Comparison of ENCODE assay signal across 18 mouse cellular contexts in the genomic region with DNA sequence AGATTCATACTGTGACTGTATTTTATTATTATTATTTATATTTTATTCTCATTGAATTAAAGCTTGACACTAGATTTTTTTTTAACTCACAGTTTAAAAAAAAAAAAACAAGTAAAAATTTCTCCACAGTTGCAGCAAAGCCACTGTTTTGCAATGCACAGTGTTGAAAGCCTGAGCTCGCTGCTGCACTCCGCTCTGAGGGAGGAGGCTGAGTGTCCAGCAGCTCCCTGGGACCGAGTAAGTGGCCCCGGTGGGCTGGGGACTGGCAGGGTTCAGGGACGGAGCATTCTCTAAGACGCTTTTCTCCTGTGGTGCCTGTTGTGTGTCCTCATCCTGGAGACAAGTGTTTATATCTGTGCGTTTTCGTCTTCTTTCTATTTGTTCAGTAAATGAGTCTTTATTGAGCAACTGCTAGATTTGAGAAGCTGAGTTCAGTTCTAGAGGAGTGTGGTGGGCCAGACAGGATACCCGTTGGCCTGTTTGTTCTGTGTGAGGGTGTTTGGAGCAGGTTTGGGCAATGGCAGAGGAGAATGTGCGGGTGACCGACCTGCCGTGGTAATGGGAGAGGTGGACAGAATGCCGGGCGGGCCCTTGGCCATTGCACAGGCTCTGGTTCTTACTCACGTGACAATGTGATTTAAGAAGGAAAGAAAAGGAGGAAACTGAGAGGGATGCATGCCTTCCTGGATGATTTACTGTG. TPM values are rescaled to one million over a fixed set of nuclear protein-coding genes. Genes with fewer than 3 reads are reported as not detected.
DNase-seq lines count a peak whose midpoint lies in the region; ATAC-seq and TF ChIP-seq lines count a peak whose summit lies in the region.
"Had no signal": no experiment of that assay in that cellular context is flagged by ENCODE, and none has a peak within 500 bp of the region (broad histone marks: within the 10 kb centered on the region; RNA-seq: fewer than 3 reads in every experiment).

No protein-coding gene starts in this region.

- no peak overlapping the region for H3K9ac ChIP-seq in midbrain, embryonic 14.5 days (replicated peaks; ENCODE audit: low read length)
- H3K9ac ChIP-seq: embryonic facial prominence, embryonic 12.5 days; forebrain, postnatal 0 days; heart, embryonic 15.5 days; hindbrain, embryonic 12.5 days; neural tube, embryonic 13.5 days had no signal

- WGBS in midbrain, embryonic 14.5 days: 90% methylated on average over 15 of the region's 15 CpGs

- no peaks in the 10 kb centered on the region for H3K36me3 ChIP-seq in midbrain, embryonic 14.5 days (ENCODE audit: control insufficient read depth, insufficient read depth, low read length)
- H3K36me3 ChIP-seq: embryonic facial prominence, embryonic 12.5 days; heart, embryonic 15.5 days; hindbrain, embryonic 12.5 days; neural tube, embryonic 13.5 days had no signal

- H3K4me1 ChIP-seq in brown adipose tissue, adult 24 weeks (ENCODE audit: control insufficient read depth, insufficient read depth, insufficient read length, low read length): no peaks in the 10 kb centered on the region; the same call in 1 of the 2 replicates
- H3K4me1 ChIP-seq in midbrain, embryonic 14.5 days (ENCODE audit: control insufficient read depth, insufficient read depth, low read length): no peaks in the 10 kb centered on the region
- H3K4me1 ChIP-seq: embryonic facial prominence, embryonic 12.5 days; heart, embryonic 15.5 days; hindbrain, embryonic 12.5 days; neural tube, embryonic 13.5 days had no signal

- H3K27ac ChIP-seq in gastrocnemius, adult 2 months: no peak overlapping the region
- peak overlapping the region; percentile 71 for H3K27ac ChIP-seq in brown adipose tissue, adult 24 weeks (replicated peaks; ENCODE audit: low read depth, low read length)
- no peak overlapping the region for H3K27ac ChIP-seq in midbrain, embryonic 14.5 days (replicated peaks; ENCODE audit: low read depth, low read length)
- H3K27ac ChIP-seq: embryonic facial prominence, embryonic 12.5 days; heart, adult 2 months; heart, embryonic 15.5 days; hindbrain, embryonic 12.5 days; neural tube, embryonic 13.5 days had no signal

- H3K4me2 ChIP-seq in midbrain, embryonic 14.5 days (ENCODE audit: low read length): no peak overlapping the region
- H3K4me2 ChIP-seq: embryonic facial prominence, embryonic 12.5 days; heart, embryonic 15.5 days; hindbrain, embryonic 12.5 days; neural tube, embryonic 13.5 days had no signal

- peak; percentile 85 for ATAC-seq in megakaryocyte, adult 5-6 weeks (ENCODE audit: poor library complexity, severe bottlenecking)
- ATAC-seq in midbrain, embryonic 14.5 days (ENCODE audit: low FRiP score, low TSS enrichment): no peak
- ATAC-seq: activated CD4-positive, CD25-positive, alpha-beta regulatory T cell, adult 4 months; forebrain, postnatal 0 days; Patski had no signal

- DNase-seq in gastrocnemius, adult 2 months: peak; percentile 20
- no peak for DNase-seq in gastrocnemius, postnatal 14 days
- DNase-seq in 416B (ENCODE audit: low read depth): peak; percentile 64
- no peak for DNase-seq in kidney, postnatal 14 days
- no peak for DNase-seq in midbrain, embryonic 14.5 days
- DNase-seq: cerebellum, adult 9-10 months; forebrain, postnatal 0 days; heart, adult 2 months; kidney, adult 9 months; right cerebral cortex, postnatal 25 days had no signal

- no peaks in the 10 kb centered on the region for H3K9me3 ChIP-seq in midbrain, embryonic 14.5 days (ENCODE audit: control insufficient read depth, low read length)
- H3K9me3 ChIP-seq: embryonic facial prominence, embryonic 12.5 days; heart, embryonic 15.5 days; hindbrain, embryonic 12.5 days; neural tube, embryonic 13.5 days had no signal

- H3K4me3 ChIP-seq in gastrocnemius, adult 2 months: no peak overlapping the region
- peak overlapping the region; percentile 54 for H3K4me3 ChIP-seq in brown adipose tissue, adult 24 weeks (ENCODE audit: insufficient read depth, low read depth, low read length)
- no peak overlapping the region for H3K4me3 ChIP-seq in midbrain, embryonic 14.5 days (replicated peaks; ENCODE audit: low read depth, low read length)
- H3K4me3 ChIP-seq: embryonic facial prominence, embryonic 12.5 days; heart, adult 2 months; heart, embryonic 15.5 days; hindbrain, embryonic 12.5 days; neural tube, embryonic 13.5 days had no signal

- intact Hi-C loops in gastrocnemius, adult 2 months (cut with DNase I): no loop called here
- intact Hi-C loops in gastrocnemius, postnatal 14 days (cut with DNase I; ENCODE audit: low total_unique reads): no loop called here

- no peaks in the 10 kb centered on the region for H3K27me3 ChIP-seq in midbrain, embryonic 14.5 days (ENCODE audit: control insufficient read depth, insufficient read depth, low read length)
- H3K27me3 ChIP-seq: embryonic facial prominence, embryonic 12.5 days; heart, embryonic 15.5 days; hindbrain, embryonic 12.5 days; Patski had no signal

- TF ChIP-seq CTCF in gastrocnemius, adult 2 months (IDR thresholded peaks at IDR 0.05): no peak

RNA-seq across cellular contexts. Expression of a gene that starts 6.6 kb away (rescaled TPM):
- under 1 TPM; 0.15 to 0.17 TPM for total RNA-seq in gastrocnemius, adult 2 months (2021)
- total RNA-seq in gastrocnemius, postnatal 14 days (2021): under 1 TPM; 0.62 to 0.76 TPM
- 7.9 and 12.7 TPM in 2 replicates for polyA plus RNA-seq in brown adipose tissue, adult 24 weeks (2012; ENCODE audit: insufficient read depth, insufficient read length, missing spikeins)
- 36.8 and 39.3 TPM in 2 replicates for total RNA-seq in megakaryocyte, adult 5-6 weeks (2015)
- 65.1 and 70.7 TPM in 2 replicates for total RNA-seq in megakaryocyte, adult 5-6 weeks (2017)
- polyA plus RNA-seq in midbrain, embryonic 14.5 days (2014; fragmentation: Nextera tagmentation; extraction: Ambion mirVana): 0.58 and 2.0 TPM in 2 replicates

RNA-seq across cellular contexts. Expression of a gene that starts 24.7 kb away (rescaled TPM):
- 1 to 10 TPM in 1 of 2 experiments, under 1 TPM in 1; 0.56 to 7.4 TPM for total RNA-seq in gastrocnemius, adult 2 months (2021)
- total RNA-seq in gastrocnemius, postnatal 14 days (2021): 1 to 10 TPM; 4.5 to 7.7 TPM
- not detected in 2 replicates for polyA plus RNA-seq in brown adipose tissue, adult 24 weeks (2012; ENCODE audit: insufficient read depth, insufficient read length, missing spikeins)
- total RNA-seq in megakaryocyte, adult 5-6 weeks (2015): 21.9 and 28.0 TPM in 2 replicates
- 14.4 and 26.5 TPM in 2 replicates for total RNA-seq in megakaryocyte, adult 5-6 weeks (2017)
- polyA plus RNA-seq in midbrain, embryonic 14.5 days (2014; fragmentation: Nextera tagmentation; extraction: Ambion mirVana): 30.9 and 31.3 TPM in 2 replicates

RNA-seq across cellular contexts. Expression of a gene that starts 25.2 kb away (rescaled TPM):
- total RNA-seq in gastrocnemius, adult 2 months (2021): 10 to 100 TPM; 11.4 to 13.7 TPM
- total RNA-seq in gastrocnemius, postnatal 14 days (2021): 1 to 10 TPM; 8.3 to 9.0 TPM
- 13.5 and 19.4 TPM in 2 replicates for polyA plus RNA-seq in brown adipose tissue, adult 24 weeks (2012; ENCODE audit: insufficient read depth, insufficient read length, missing spikeins)
- total RNA-seq in megakaryocyte, adult 5-6 weeks (2015): 25.6 and 28.7 TPM in 2 replicates
- total RNA-seq in megakaryocyte, adult 5-6 weeks (2017): 29.7 and 35.3 TPM in 2 replicates
- 17.8 and 20.6 TPM in 2 replicates for polyA plus RNA-seq in midbrain, embryonic 14.5 days (2014; fragmentation: Nextera tagmentation; extraction: Ambion mirVana)

RNA-seq across cellular contexts. Expression of a gene that starts 25.3 kb away (rescaled TPM):
- total RNA-seq in gastrocnemius, adult 2 months (2021): 10 to 100 TPM; 67.2 to 80.7 TPM
- total RNA-seq in gastrocnemius, postnatal 14 days (2021): 10 to 100 TPM; 53.7 to 59.6 TPM
- 91.5 and 104 TPM in 2 replicates for polyA plus RNA-seq in brown adipose tissue, adult 24 weeks (2012; ENCODE audit: insufficient read depth, insufficient read length, missing spikeins)
- total RNA-seq in megakaryocyte, adult 5-6 weeks (2015): 189 and 230 TPM in 2 replicates
- total RNA-seq in megakaryocyte, adult 5-6 weeks (2017): 153 and 173 TPM in 2 replicates
- polyA plus RNA-seq in midbrain, embryonic 14.5 days (2014; fragmentation: Nextera tagmentation; extraction: Ambion mirVana): 344 and 368 TPM in 2 replicates

RNA-seq across cellular contexts. Expression of a gene that starts 54.7 kb away (rescaled TPM):
- 10 to 100 TPM; 11.5 to 13.6 TPM for total RNA-seq in gastrocnemius, adult 2 months (2021)
- total RNA-seq in gastrocnemius, postnatal 14 days (2021): 10 to 100 TPM; 14.3 to 17.0 TPM
- polyA plus RNA-seq in brown adipose tissue, adult 24 weeks (2012; ENCODE audit: insufficient read depth, insufficient read length, missing spikeins): 23.5 and 26.2 TPM in 2 replicates
- 26.1 and 27.2 TPM in 2 replicates for total RNA-seq in megakaryocyte, adult 5-6 weeks (2015)
- 22.2 and 22.6 TPM in 2 replicates for total RNA-seq in megakaryocyte, adult 5-6 weeks (2017)
- 43.2 and 46.0 TPM in 2 replicates for polyA plus RNA-seq in midbrain, embryonic 14.5 days (2014; fragmentation: Nextera tagmentation; extraction: Ambion mirVana)

Comparison
In these comparisons a context has a peak if more than half of its experiments do, and no peak if none do; other contexts are left out.
1. DNase-seq: peak in gastrocnemius, adult 2 months (single experiment) and 416B (single experiment); none in gastrocnemius, postnatal 14 days (single experiment), kidney, postnatal 14 days (single experiment) and midbrain, embryonic 14.5 days (single experiment).
2. RNA of a gene that starts 6.6 kb away (total RNA-seq): 36.8 to 70.7 TPM in megakaryocyte, adult 5-6 weeks; 0.62 to 0.76 TPM in gastrocnemius, postnatal 14 days and 0.15 to 0.17 TPM in gastrocnemius, adult 2 months; every median in the first group is over 10 times any median in the second.